Mouse (Mus musculus) cerebellum, adult 9-10 months (tissue): ENCODE results near the gene Psmc2.

Source experiments
- DNase-seq: peaks from one replicate; pipeline ENCODE4 v3.0.0; 2022

Gene Psmc2

DNA sequence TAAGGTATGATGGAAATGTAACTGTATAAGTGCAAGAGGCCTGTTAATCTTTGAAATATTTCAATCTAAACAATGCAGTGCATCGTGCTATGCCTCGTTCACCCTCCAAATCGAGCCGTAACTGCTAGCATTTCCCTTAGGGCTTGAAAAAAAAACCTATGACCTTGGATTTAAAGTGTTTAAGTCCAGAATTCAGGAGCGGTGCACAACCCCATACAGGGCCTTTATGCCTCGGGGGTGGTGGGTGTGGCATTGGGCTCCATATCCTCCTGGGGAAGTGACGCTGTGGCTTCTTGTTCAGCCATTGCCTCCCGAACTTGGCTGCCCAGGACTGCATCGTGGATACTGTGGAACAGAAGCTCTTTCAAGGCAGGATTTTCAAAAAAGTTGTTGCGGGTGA is 25.8 kb downstream of the Psmc2 start:
- no peak for DNase-seq

DNA sequence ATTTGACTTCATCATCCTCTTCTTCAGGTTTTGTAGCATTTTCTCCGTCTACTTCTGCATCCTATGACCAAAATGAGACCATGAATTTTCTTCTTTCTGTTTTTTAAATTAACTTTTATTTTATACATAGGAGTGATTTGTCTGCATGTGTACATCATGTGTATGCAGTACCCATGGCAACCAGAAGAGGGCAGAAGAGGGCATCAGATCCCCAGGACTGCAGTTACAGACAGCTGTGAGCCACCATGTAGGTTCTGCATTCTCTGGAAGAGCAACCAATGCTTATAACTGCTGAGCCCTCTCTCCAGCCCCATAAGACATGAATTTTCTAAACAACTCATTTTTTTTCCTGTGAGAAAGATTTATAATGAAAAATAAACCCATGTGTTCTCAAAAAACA is 28.9 kb downstream of the Psmc2 start:
- DNase-seq = no peak

DNA sequence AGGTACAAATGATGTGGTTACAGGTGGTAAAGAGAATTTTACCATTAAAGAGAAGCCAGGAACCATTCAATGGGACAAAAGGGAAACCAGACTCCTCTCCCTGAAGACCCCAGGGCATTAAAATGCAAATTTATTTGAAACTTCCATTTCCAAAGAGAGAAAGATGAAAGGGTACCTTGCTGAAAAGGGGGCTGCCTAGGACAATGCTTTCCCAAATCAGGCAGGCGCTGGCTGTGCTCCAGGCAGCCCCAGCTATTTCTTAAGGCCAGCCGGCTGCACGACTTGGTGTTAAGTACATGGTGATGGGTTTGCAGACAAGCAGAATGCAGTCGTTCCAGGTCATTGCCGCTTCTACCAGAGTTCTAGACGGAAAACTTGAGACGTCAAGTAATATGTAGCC is 41.3 kb downstream of the Psmc2 start:
- DNase-seq = no peak

DNA sequence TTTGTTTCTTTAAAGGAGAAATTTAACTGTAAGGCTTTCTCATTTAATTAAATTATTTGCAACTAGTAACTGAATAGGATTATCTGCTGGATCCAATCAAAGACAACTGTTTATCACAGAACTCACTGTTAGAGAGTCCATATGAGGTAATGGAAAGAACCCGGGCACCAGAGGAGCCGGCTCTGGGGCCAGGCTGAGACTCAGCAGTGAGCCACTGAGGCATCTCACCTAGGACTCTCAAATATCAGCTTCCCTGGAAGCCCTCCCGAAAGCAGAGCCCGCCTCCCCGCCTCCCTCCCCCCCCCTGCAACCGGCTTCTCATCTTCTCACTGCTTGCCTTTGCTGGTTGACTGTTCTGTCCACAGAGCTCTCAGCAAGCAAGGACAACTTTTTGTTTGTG is 42.6 kb downstream of the Psmc2 start:
- DNase-seq = no peak

DNA sequence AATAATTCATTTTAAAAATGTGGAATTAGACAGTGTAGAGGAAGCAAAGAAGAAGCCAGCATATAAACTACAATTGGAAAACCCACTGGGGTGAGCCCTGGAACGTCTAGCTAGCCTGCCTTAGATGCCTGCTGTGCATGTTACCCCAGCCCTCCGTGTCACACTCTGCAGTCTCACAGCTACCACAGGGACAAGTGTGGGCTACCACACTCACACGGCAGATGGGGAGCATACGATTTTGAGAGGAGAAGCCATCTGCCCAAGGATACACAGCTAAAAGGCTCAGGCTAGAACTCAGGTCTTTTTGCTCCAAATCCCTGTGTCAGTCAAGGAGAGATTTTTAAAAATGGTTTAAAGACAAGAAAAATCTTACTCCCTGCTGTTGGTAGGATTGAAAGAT is 43.8 kb downstream of the Psmc2 start:
- DNase-seq = no peak

DNA sequence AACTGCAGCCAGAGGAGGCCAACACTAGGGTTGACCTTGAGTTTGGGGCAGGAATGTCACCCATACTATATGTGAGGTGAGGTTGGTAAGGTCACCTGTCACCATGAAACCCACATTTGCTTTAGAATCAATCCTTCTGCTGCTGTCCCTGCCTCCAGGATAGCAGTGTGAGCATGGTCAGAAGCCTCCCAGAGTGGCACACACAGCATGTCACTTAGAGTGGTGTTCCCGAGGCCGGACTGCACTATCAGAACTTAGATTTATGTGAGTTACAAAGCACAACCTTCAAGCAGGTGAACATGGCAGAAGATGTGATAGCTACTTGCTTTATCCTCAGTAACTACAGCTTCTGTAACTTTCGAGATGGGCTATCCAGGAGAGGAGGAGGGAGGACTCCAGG is 46.7 kb downstream of the Psmc2 start:
- DNase-seq = no peak

DNA sequence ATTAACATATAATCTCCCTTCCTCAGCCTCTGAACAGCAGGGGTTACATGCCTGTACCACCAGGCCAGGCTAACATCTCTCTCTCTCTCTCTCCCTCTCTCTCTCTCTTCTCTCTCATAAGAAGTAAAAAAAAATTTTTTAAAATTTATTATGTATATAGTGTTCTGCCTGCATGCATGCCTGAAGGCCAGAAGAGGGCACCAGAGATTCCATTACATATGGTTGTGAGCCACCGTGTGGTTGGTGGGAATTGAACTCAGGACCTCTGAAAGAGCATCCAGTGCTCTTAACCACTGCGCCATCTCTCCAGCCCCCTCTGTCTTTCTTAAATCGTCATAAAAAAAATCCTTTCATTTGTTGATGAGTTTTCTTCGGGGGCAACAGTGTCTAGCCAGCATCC is 59.6 kb downstream of the Psmc2 start:
- no peak for DNase-seq

DNA sequence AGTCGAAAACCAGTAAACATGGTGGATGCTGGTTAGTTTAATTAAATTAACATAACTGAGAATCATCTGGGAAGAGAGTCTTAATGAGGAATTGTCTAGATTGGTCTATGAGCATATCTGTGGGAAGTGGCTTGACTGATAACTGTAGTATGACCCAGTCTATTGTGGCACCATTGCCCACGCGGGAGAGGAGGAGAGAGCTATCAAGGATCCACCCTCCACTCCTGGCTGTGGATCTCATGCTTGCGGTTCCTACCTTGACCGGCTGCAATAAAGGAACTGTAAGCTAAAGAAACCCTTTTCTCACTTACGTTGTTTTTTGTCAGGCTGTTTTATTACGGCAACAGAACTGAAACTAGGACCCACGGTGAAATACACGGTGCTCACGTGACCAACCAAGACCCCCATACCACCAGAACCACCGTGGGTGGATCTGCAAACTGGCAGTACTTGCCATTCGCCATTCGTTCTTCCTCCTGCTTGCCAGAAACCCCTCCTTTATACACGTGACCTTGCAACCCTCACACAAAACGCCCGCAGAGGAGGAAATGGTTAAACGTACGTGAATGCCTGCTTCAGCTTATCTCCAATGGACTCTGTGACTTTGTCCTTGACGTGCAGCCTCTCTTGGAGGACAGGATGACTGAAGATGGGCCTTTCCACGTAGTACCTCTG is 61.7 kb downstream of the Psmc2 start:
- no peak for DNase-seq

DNA sequence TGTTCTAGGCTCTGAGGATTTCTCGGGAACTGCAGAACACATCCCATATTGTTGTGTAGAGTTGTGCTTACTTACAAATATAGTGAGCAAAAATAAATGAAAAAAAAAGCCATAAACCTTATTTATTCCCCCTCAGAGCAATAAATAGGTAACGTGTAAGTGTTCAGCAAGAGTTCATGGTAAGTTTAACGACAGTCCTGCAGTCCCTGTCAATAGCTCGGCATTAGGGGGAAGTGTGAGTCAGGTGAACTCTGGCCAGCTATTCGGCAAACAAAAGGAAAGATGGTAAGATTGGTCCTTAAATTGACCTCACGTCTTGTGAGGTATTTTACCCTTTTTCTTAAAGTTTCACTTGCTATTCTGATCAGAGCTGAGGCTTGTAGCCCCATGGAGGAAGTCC is 62.4 kb downstream of the Psmc2 start:
- DNase-seq = no peak

DNA sequence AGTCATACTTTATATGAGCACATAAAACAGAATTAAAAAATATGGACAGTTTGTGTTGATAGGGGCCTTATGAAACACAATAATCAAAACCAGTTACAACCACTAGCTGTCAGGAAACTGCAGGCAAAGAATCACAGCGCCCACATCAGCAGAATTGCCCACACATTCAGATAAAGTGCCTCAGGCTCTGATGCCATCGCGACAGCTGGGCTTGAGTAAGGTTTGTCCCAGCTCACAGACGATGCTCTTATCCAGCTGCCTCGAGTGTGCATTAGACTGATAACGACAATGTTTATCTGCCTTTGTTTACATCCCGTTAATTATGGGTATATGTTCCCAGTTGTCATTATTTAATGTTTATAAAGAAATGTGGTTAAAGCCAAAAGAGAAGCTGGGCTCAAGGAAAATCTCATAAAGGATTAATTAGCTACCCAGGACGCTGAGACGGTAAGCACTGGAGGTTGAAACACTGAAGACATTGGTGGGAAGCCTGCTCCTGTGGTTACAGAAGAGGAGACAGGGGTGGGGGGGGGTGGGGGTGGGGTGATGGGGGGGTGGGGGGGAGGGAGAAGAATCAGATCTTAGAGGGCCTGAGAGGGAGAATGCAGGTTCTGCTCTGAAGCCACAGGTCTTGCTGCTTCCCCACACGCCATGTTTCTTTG is 66.7 kb downstream of the Psmc2 start:
- no peak for DNase-seq
